In genomic region chr4:139796115-139796514, GRCm38 (mm10) we compare ENCODE assay signal across 28 mouse cellular contexts. TPM values are rescaled to one million over a fixed set of nuclear protein-coding genes. Genes with fewer than 3 reads are reported as not detected.
DNase-seq lines count a peak whose midpoint lies in the region; ATAC-seq and TF ChIP-seq lines count a peak whose summit lies in the region.
"Had no signal": no experiment of that assay in that cellular context is flagged by ENCODE, and none has a peak within 500 bp of the region (broad histone marks: within the 10 kb centered on the region; RNA-seq: fewer than 3 reads in every experiment).

No protein-coding gene starts in this region.

- no peak overlapping the region for H3K4me2 ChIP-seq in embryonic facial prominence, embryonic 11.5 days (ENCODE audit: low read depth, low read length)
- H3K4me2 ChIP-seq in kidney, embryonic 16.5 days (replicated peaks; ENCODE audit: low read depth, low read length): no peak overlapping the region
- H3K4me2 ChIP-seq in midbrain, embryonic 12.5 days (replicated peaks): no peak overlapping the region
- no peak overlapping the region for H3K4me2 ChIP-seq in midbrain, embryonic 11.5 days
- no peak overlapping the region for H3K4me2 ChIP-seq in intestine, postnatal 0 days (replicated peaks; ENCODE audit: low read depth)
- H3K4me2 ChIP-seq: embryonic facial prominence, embryonic 12.5 days; forebrain, embryonic 15.5 days; heart, embryonic 12.5 days; limb, embryonic 15.5 days; liver, embryonic 13.5 days had no signal

- no peak overlapping the region for H3K27ac ChIP-seq in embryonic facial prominence, embryonic 11.5 days (replicated peaks; ENCODE audit: low read depth, low read length)
- H3K27ac ChIP-seq in embryonic facial prominence, embryonic 10.5 days (replicated peaks): no peak overlapping the region
- no peak overlapping the region for H3K27ac ChIP-seq in kidney, embryonic 16.5 days (ENCODE audit: low read length)
- H3K27ac ChIP-seq in midbrain, embryonic 12.5 days (replicated peaks): 0 out of 2 replicates have a peak overlapping the region, but pooled peaks have one; percentile 3
- no peak overlapping the region for H3K27ac ChIP-seq in midbrain, embryonic 11.5 days (ENCODE audit: low read depth, low read length)
- H3K27ac ChIP-seq in intestine, postnatal 0 days (ENCODE audit: low read depth, low read length): no peak overlapping the region
- H3K27ac ChIP-seq: embryonic facial prominence, embryonic 12.5 days; forebrain, embryonic 15.5 days; heart, adult 2 months; limb, embryonic 15.5 days; liver, embryonic 13.5 days had no signal

- no peak for TF ChIP-seq CTCF in intestine, postnatal 0 days (IDR thresholded peaks at IDR 0.05; ENCODE audit: low read depth)

- 0 out of 2 replicates have a peak, but pooled peaks have one; percentile 36 for ATAC-seq in embryonic facial prominence, embryonic 11.5 days (replicated peaks; ENCODE audit: insufficient number of reproducible peaks, low FRiP score, low TSS enrichment, low read depth)
- ATAC-seq in kidney, embryonic 16.5 days (ENCODE audit: low FRiP score, low TSS enrichment): 0 out of 2 replicates have a peak, but pooled peaks have one; percentile 23
- no peak for ATAC-seq in midbrain, embryonic 12.5 days (ENCODE audit: low FRiP score, low read depth)
- no peak for ATAC-seq in midbrain, embryonic 11.5 days (ENCODE audit: low FRiP score)
- no peak for ATAC-seq in intestine, postnatal 0 days
- ATAC-seq: forebrain, embryonic 15.5 days; hindbrain, embryonic 16.5 days had no signal

- 31% methylated on average over 9 of the region's 9 CpGs for WGBS in embryonic facial prominence, embryonic 11.5 days
- 26% methylated on average over 9 of the region's 9 CpGs for WGBS in embryonic facial prominence, embryonic 10.5 days
- WGBS in kidney, embryonic 16.5 days: 4% methylated on average over 9 of the region's 9 CpGs
- 52% methylated on average over 9 of the region's 9 CpGs for WGBS in midbrain, embryonic 12.5 days
- 42% methylated on average over 9 of the region's 9 CpGs for WGBS in midbrain, embryonic 11.5 days
- whole genome bisulfite sequencing in intestine, postnatal 0 days: 28% methylated on average over 9 of the region's 9 CpGs

- peaks cover 5% of the 10 kb centered on the region; the same call in 1 of the 2 replicates for H3K27me3 ChIP-seq in embryonic facial prominence, embryonic 11.5 days (ENCODE audit: control insufficient read depth, insufficient read depth, low read length)
- H3K27me3 ChIP-seq in embryonic facial prominence, embryonic 10.5 days (replicated peaks; ENCODE audit: low read depth, poor library complexity, severe bottlenecking): peaks cover 97% of the 10 kb centered on the region
- H3K27me3 ChIP-seq in kidney, embryonic 16.5 days (ENCODE audit: insufficient read depth, low read length): peaks cover 47% of the 10 kb centered on the region
- H3K27me3 ChIP-seq in midbrain, embryonic 12.5 days: peaks cover 72% of the 10 kb centered on the region
- H3K27me3 ChIP-seq in midbrain, embryonic 11.5 days (ENCODE audit: control insufficient read depth, insufficient read depth, low read length): peaks cover 25% of the 10 kb centered on the region
- H3K27me3 ChIP-seq in intestine, postnatal 0 days (replicated peaks; ENCODE audit: control insufficient read depth, insufficient read depth, low read length): 0 out of 2 replicates have a peak, but pooled peaks cover 11% of the 10 kb centered on the region

- no peak overlapping the region for H3K4me3 ChIP-seq in embryonic facial prominence, embryonic 11.5 days (ENCODE audit: low read depth, low read length)
- H3K4me3 ChIP-seq in embryonic facial prominence, embryonic 10.5 days: no peak overlapping the region
- no peak overlapping the region for H3K4me3 ChIP-seq in kidney, embryonic 16.5 days (ENCODE audit: low read length)
- no peak overlapping the region for H3K4me3 ChIP-seq in midbrain, embryonic 12.5 days
- no peak overlapping the region for H3K4me3 ChIP-seq in midbrain, embryonic 11.5 days (ENCODE audit: low read depth, low read length)
- H3K4me3 ChIP-seq in intestine, postnatal 0 days (ENCODE audit: low read depth, low read length): no peak overlapping the region
- H3K4me3 ChIP-seq: embryonic facial prominence, embryonic 12.5 days; forebrain, embryonic 15.5 days; heart, adult 2 months; heart, embryonic 12.5 days; limb, embryonic 15.5 days; liver, embryonic 13.5 days had no signal

- no peak for DNase-seq in embryonic facial prominence, embryonic 11.5 days (ENCODE audit: low spot score)
- DNase-seq in embryonic facial prominence, embryonic 10.5 days (ENCODE audit: low spot score): no peak
- DNase-seq in kidney, adult 9 months: no peak
- no peak for DNase-seq in midbrain, embryonic 11.5 days (ENCODE audit: low spot score, missing footprints)
- DNase-seq: adrenal gland, adult 8-10 months; cerebellum, adult 8-10 months; cerebellum, postnatal 25 days; heart, adult 2 months; kidney, adult 8-10 months; layer of hippocampus, adult 9-11 months; liver, embryonic 13.5 days; lung, adult 2 months; lung, postnatal 36 days; midbrain, embryonic 14.5 days; thymus, postnatal 14 days had no signal

- no peaks in the 10 kb centered on the region for H3K4me1 ChIP-seq in embryonic facial prominence, embryonic 11.5 days (ENCODE audit: control insufficient read depth, insufficient read depth, low read length)
- peaks cover 52% of the 10 kb centered on the region for H3K4me1 ChIP-seq in embryonic facial prominence, embryonic 10.5 days
- peaks cover 7% of the 10 kb centered on the region for H3K4me1 ChIP-seq in kidney, embryonic 16.5 days (ENCODE audit: insufficient read depth, low read length)
- peaks cover 22% of the 10 kb centered on the region for H3K4me1 ChIP-seq in midbrain, embryonic 12.5 days
- peaks cover 17% of the 10 kb centered on the region for H3K4me1 ChIP-seq in midbrain, embryonic 11.5 days (ENCODE audit: control insufficient read depth, insufficient read depth, low read length)
- H3K4me1 ChIP-seq in intestine, postnatal 0 days (replicated peaks; ENCODE audit: control insufficient read depth, insufficient read depth, low read length): no peaks in the 10 kb centered on the region
- H3K4me1 ChIP-seq: forebrain, embryonic 15.5 days; heart, embryonic 12.5 days had no signal

- H3K36me3 ChIP-seq in embryonic facial prominence, embryonic 11.5 days (replicated peaks; ENCODE audit: control insufficient read depth, insufficient read depth, low read depth, low read length): no peaks in the 10 kb centered on the region
- H3K36me3 ChIP-seq in embryonic facial prominence, embryonic 10.5 days (replicated peaks): no peaks in the 10 kb centered on the region
- no peaks in the 10 kb centered on the region for H3K36me3 ChIP-seq in kidney, embryonic 16.5 days (ENCODE audit: insufficient read depth, low read length)
- H3K36me3 ChIP-seq in midbrain, embryonic 12.5 days: no peaks in the 10 kb centered on the region
- no peaks in the 10 kb centered on the region for H3K36me3 ChIP-seq in midbrain, embryonic 11.5 days (ENCODE audit: control insufficient read depth, insufficient read depth, low read length)
- H3K36me3 ChIP-seq in intestine, postnatal 0 days (ENCODE audit: control insufficient read depth, insufficient read depth): no peaks in the 10 kb centered on the region
- H3K36me3 ChIP-seq: embryonic facial prominence, embryonic 12.5 days; forebrain, embryonic 15.5 days; heart, embryonic 12.5 days; limb, embryonic 15.5 days; liver, embryonic 13.5 days had no signal

- no peak overlapping the region for H3K9ac ChIP-seq in embryonic facial prominence, embryonic 11.5 days (replicated peaks; ENCODE audit: low read length)
- no peak overlapping the region for H3K9ac ChIP-seq in kidney, embryonic 16.5 days (replicated peaks; ENCODE audit: low read length)
- H3K9ac ChIP-seq in midbrain, embryonic 12.5 days (replicated peaks): no peak overlapping the region
- H3K9ac ChIP-seq in midbrain, embryonic 11.5 days (ENCODE audit: low read length): no peak overlapping the region
- no peak overlapping the region for H3K9ac ChIP-seq in intestine, postnatal 0 days (ENCODE audit: low read depth, low read length)
- H3K9ac ChIP-seq: embryonic facial prominence, embryonic 12.5 days; forebrain, embryonic 15.5 days; heart, embryonic 12.5 days; limb, embryonic 15.5 days; liver, embryonic 13.5 days had no signal

- no peaks in the 10 kb centered on the region for H3K9me3 ChIP-seq in embryonic facial prominence, embryonic 11.5 days (replicated peaks; ENCODE audit: control insufficient read depth, low read length)
- no peaks in the 10 kb centered on the region for H3K9me3 ChIP-seq in embryonic facial prominence, embryonic 10.5 days
- no peaks in the 10 kb centered on the region for H3K9me3 ChIP-seq in kidney, embryonic 16.5 days (ENCODE audit: low read length)
- no peaks in the 10 kb centered on the region for H3K9me3 ChIP-seq in midbrain, embryonic 12.5 days
- no peaks in the 10 kb centered on the region for H3K9me3 ChIP-seq in midbrain, embryonic 11.5 days (ENCODE audit: control insufficient read depth, low read length)
- no peaks in the 10 kb centered on the region for H3K9me3 ChIP-seq in intestine, postnatal 0 days (ENCODE audit: control insufficient read depth)
- H3K9me3 ChIP-seq: embryonic facial prominence, embryonic 12.5 days; forebrain, embryonic 15.5 days; heart, embryonic 12.5 days; limb, embryonic 15.5 days; liver, embryonic 13.5 days had no signal

RNA-seq across cellular contexts. Expression of gene Pax7, which starts 37.2 kb away (rescaled TPM):
- 1.9 and 2.0 TPM in 2 replicates for polyA plus RNA-seq in embryonic facial prominence, embryonic 11.5 days (2014; fragmentation: Nextera tagmentation; extraction: Ambion mirVana)
- 1.5 and 2.6 TPM in 2 replicates for polyA plus RNA-seq in embryonic facial prominence, embryonic 10.5 days (2016; fragmentation: Nextera tagmentation; extraction: Ambion mirVana)
- 0.03 TPM in 1 of 2 replicates, not detected in the other for polyA plus RNA-seq in kidney, embryonic 16.5 days (2015; fragmentation: Nextera tagmentation; extraction: Ambion mirVana)
- polyA plus RNA-seq in midbrain, embryonic 12.5 days (2016; fragmentation: Nextera tagmentation; extraction: Ambion mirVana): 4.4 and 5.7 TPM in 2 replicates
- polyA plus RNA-seq in midbrain, embryonic 11.5 days (2014; fragmentation: Nextera tagmentation; extraction: Ambion mirVana): 3.1 and 3.4 TPM in 2 replicates
- polyA plus RNA-seq in intestine, postnatal 0 days (2015; fragmentation: Nextera tagmentation; extraction: Ambion mirVana): not detected in 2 replicates
- polyA plus RNA-seq: heart, adult 2 months; heart, postnatal 0 days; intestine, embryonic 14.5 days; liver, embryonic 13.5 days; small intestine, adult 2 months; stomach, embryonic 14.5 days; urinary bladder, adult 2 months had no signal

Comparison
In these comparisons a context has a peak if more than half of its experiments do, and no peak if none do; other contexts are left out.
1. ATAC-seq: peak in embryonic facial prominence, embryonic 11.5 days (single experiment) and kidney, embryonic 16.5 days (single experiment); none in midbrain, embryonic 12.5 days (single experiment), midbrain, embryonic 11.5 days (single experiment) and intestine, postnatal 0 days (single experiment).